Mouse (Mus musculus) midbrain, embryonic 11.5 days (tissue): ENCODE data around the gene Myo18b. TPM values are rescaled to one million over a fixed set of nuclear protein-coding genes. Genes with fewer than 3 reads are reported as not detected.

Experiments
- ATAC-seq: fragments of 200-750 bp; cut with Nextera tagmentation; 2 replicates; pipeline ENCODE4 v1.8.0; 2017; ENCODE audit warnings: moderate TSS enrichment, moderate library complexity; ENCODE audit not compliant: low FRiP score
- DNase-seq: peaks from one replicate; pipeline ENCODE4 v3.0.0; 2015; ENCODE audit warnings: low spot score; ENCODE audit errors: missing footprints
- H3K27ac ChIP-seq: fragments of 300-500 bp; sonication (generic); 2 replicates; pipeline ENCODE4 v1.5.1; 2014; ENCODE audit warnings: low read depth, low read length
- H3K27me3 ChIP-seq: fragments of 300-500 bp; sonication (generic); 2 replicates; pipeline ENCODE4 v1.6.1; 2014; ENCODE audit warnings: mild to moderate bottlenecking, low read length, moderate library complexity, mixed read lengths; ENCODE audit not compliant: control insufficient read depth, insufficient read depth
- H3K36me3 ChIP-seq: fragments of 300-500 bp; sonication (generic); 2 replicates; pipeline ENCODE4 v1.6.1; 2014; ENCODE audit warnings: mild to moderate bottlenecking, low read length, moderate library complexity, mixed read lengths; ENCODE audit not compliant: control insufficient read depth, insufficient read depth
- H3K4me1 ChIP-seq: fragments of 300-500 bp; sonication (generic); 2 replicates; pipeline ENCODE4 v1.6.1; 2014; ENCODE audit warnings: low read length; ENCODE audit not compliant: control insufficient read depth, insufficient read depth
- H3K4me2 ChIP-seq: fragments of 300-500 bp; sonication (generic); 2 replicates; pipeline ENCODE4 v1.6.1; 2014; ENCODE audit warnings: mild to moderate bottlenecking, moderate library complexity
- H3K4me3 ChIP-seq: fragments of 300-500 bp; sonication (generic); 2 replicates; pipeline ENCODE4 v1.5.1; 2014; ENCODE audit warnings: low read depth, low read length
- H3K9ac ChIP-seq: fragments of 300-500 bp; sonication (generic); 2 replicates; pipeline ENCODE4 v1.6.1; 2014; ENCODE audit warnings: low read length
- H3K9me3 ChIP-seq: fragments of 300-500 bp; sonication (generic); 2 replicates; pipeline ENCODE4 v1.6.1; 2016; ENCODE audit warnings: low read length; ENCODE audit not compliant: control insufficient read depth
- WGBS: fragments of 180-500 bp; shearing (Covaris S2); extraction: QIAGEN DNeasy Blood & Tissue Kit; methylation state at CpG from one replicate; pipeline ENCODE4 v1.1.7; 2014; 5-methylcytosine and 5-hydroxymethylcytosine counted together
- polyA plus RNA-seq: library from polyadenylated mRNA; unstranded; fragments of >200 nt; fragmentation: Nextera tagmentation; extraction: Ambion mirVana; gene quantifications from 2 replicates; pipeline ENCODE4 v1.2.1, GENCODE M21; 2014

Gene Myo18b
- polyA plus RNA-seq, 1 experiment from 2014 or later: 0.48 TPM

GRCm38 (mm10) chr5:112892411-112892810 lies 3.8 kb downstream of the Myo18b start:
- Histone ChIP-seq H3K36me3 (no peaks in the 10 kb centered on the region), H3K9ac (no peak overlapping the region), H3K27ac (no peak overlapping the region), H3K9me3 (no peaks in the 10 kb centered on the region), H3K27me3 (no peaks in the 10 kb centered on the region), H3K4me1 (no peaks in the 10 kb centered on the region), H3K4me3 (no peak overlapping the region), H3K4me2 (no peak overlapping the region)
- ATAC-seq: no peak
- DNase-seq: no peak

GRCm38 (mm10) chr5:112888651-112889050 lies 7.5 kb downstream of the Myo18b start:
- H3K9ac ChIP-seq: no peak overlapping the region
- H3K9me3 ChIP-seq: no peaks in the 10 kb centered on the region
- ATAC-seq (no peak), DNase-seq (no peak)
- no peak overlapping the region for H3K27ac ChIP-seq
- 60% methylated on average over 7 of the region's 7 CpGs for WGBS
- H3K4me1 ChIP-seq: no peaks in the 10 kb centered on the region
- H3K4me3 ChIP-seq: no peak overlapping the region
- no peak overlapping the region for H3K4me2 ChIP-seq
- H3K27me3 ChIP-seq: no peaks in the 10 kb centered on the region
- no peaks in the 10 kb centered on the region for H3K36me3 ChIP-seq

GRCm38 (mm10) chr5:112886687-112887491 lies 9.3 kb downstream of the Myo18b start:
- WGBS: 59% methylated on average over 17 of the region's 17 CpGs
- Histone ChIP-seq H3K4me1 (no peaks in the 10 kb centered on the region), H3K27me3 (no peaks in the 10 kb centered on the region), H3K9me3 (no peaks in the 10 kb centered on the region), H3K36me3 (no peaks in the 10 kb centered on the region), H3K4me2 (no peak overlapping the region), H3K27ac (no peak overlapping the region), H3K9ac (no peak overlapping the region), H3K4me3 (no peak overlapping the region)
- DNase-seq (no peak), ATAC-seq (no peak)

GRCm38 (mm10) chr5:112877391-112878115 lies 18.6 kb downstream of the Myo18b start:
- Histone ChIP-seq H3K4me3 (no peak overlapping the region), H3K9me3 (no peaks in the 10 kb centered on the region), H3K4me1 (peaks cover 4% of the 10 kb centered on the region; the same call in 1 of the 2 replicates), H3K9ac (no peak overlapping the region), H3K27ac (no peak overlapping the region), H3K4me2 (no peak overlapping the region), H3K27me3 (no peaks in the 10 kb centered on the region), H3K36me3 (no peaks in the 10 kb centered on the region)
- 53% methylated on average over 14 of the region's 14 CpGs for WGBS
- ATAC-seq (peak; percentile 2; the same call in 1 of the 2 replicates), DNase-seq (no peak)

- no peak overlapping the region for H3K4me3 ChIP-seq
- 42% methylated on average over 4 of the region's 4 CpGs for WGBS
- DNase-seq: peak; percentile 92
Observed at GRCm38 (mm10) chr5:112876846-112877390, 19.2 kb downstream of the Myo18b start.

GRCm38 (mm10) chr5:112872999-112873398 lies 23.2 kb downstream of the Myo18b start:
- Histone ChIP-seq H3K9me3 (no peaks in the 10 kb centered on the region), H3K36me3 (no peaks in the 10 kb centered on the region), H3K27ac (no peak overlapping the region), H3K4me3 (no peak overlapping the region), H3K9ac (no peak overlapping the region), H3K27me3 (peaks cover 2% of the 10 kb centered on the region; the same call in 1 of the 2 replicates), H3K4me1 (peaks cover 3% of the 10 kb centered on the region; the same call in 1 of the 2 replicates), H3K4me2 (no peak overlapping the region)
- DNase-seq (no peak), ATAC-seq (no peak)
- WGBS: 78% methylated on average over 6 of the region's 6 CpGs

More at GRCm38 (mm10) chr5:112876846-112877390, 19.2 kb downstream of the Myo18b start:
- H3K27me3 ChIP-seq: no peaks in the 10 kb centered on the region
- peaks cover 4% of the 10 kb centered on the region; the same call in 1 of the 2 replicates for H3K4me1 ChIP-seq
- H3K27ac ChIP-seq: no peak overlapping the region
- no peak for ATAC-seq
- H3K9me3 ChIP-seq: no peaks in the 10 kb centered on the region
- no peak overlapping the region for H3K4me2 ChIP-seq
- no peaks in the 10 kb centered on the region for H3K36me3 ChIP-seq
- no peak overlapping the region for H3K9ac ChIP-seq

- H3K9ac ChIP-seq: no peak overlapping the region
- peak; percentile 40; the same call in 1 of the 2 replicates for ATAC-seq
- WGBS: 22% methylated on average over 9 of the region's 9 CpGs
- peaks cover 2% of the 10 kb centered on the region; the same call in 1 of the 2 replicates for H3K27me3 ChIP-seq
- H3K4me3 ChIP-seq: no peak overlapping the region
- no peaks in the 10 kb centered on the region for H3K4me1 ChIP-seq
- peak; percentile 98 for DNase-seq
- H3K4me2 ChIP-seq: no peak overlapping the region
- H3K27ac ChIP-seq: no peak overlapping the region
- H3K36me3 ChIP-seq: no peaks in the 10 kb centered on the region
- no peaks in the 10 kb centered on the region for H3K9me3 ChIP-seq
Observed at GRCm38 (mm10) chr5:112870729-112871128, 25.4 kb downstream of the Myo18b start.

- no peak for DNase-seq
- WGBS: 88% methylated on average over 5 of the region's 5 CpGs
Observed at GRCm38 (mm10) chr5:112868620-112869019, 27.5 kb downstream of the Myo18b start.

More at GRCm38 (mm10) chr5:112868620-112869019, 27.5 kb downstream of the Myo18b start:
- Histone ChIP-seq H3K9ac (no peak overlapping the region), H3K4me2 (no peak overlapping the region), H3K4me1 (no peaks in the 10 kb centered on the region), H3K27me3 (peaks cover 2% of the 10 kb centered on the region; the same call in 1 of the 2 replicates), H3K36me3 (no peaks in the 10 kb centered on the region), H3K27ac (no peak overlapping the region), H3K9me3 (no peaks in the 10 kb centered on the region), H3K4me3 (no peak overlapping the region)
- no peak for ATAC-seq
